Mouse (Mus musculus): Measurements from ENCODE around the gene Sbk3.
A peak's percentile ranks its signal among the peaks of the same experiment; 100 is the strongest.

Gene Sbk3

DNA sequence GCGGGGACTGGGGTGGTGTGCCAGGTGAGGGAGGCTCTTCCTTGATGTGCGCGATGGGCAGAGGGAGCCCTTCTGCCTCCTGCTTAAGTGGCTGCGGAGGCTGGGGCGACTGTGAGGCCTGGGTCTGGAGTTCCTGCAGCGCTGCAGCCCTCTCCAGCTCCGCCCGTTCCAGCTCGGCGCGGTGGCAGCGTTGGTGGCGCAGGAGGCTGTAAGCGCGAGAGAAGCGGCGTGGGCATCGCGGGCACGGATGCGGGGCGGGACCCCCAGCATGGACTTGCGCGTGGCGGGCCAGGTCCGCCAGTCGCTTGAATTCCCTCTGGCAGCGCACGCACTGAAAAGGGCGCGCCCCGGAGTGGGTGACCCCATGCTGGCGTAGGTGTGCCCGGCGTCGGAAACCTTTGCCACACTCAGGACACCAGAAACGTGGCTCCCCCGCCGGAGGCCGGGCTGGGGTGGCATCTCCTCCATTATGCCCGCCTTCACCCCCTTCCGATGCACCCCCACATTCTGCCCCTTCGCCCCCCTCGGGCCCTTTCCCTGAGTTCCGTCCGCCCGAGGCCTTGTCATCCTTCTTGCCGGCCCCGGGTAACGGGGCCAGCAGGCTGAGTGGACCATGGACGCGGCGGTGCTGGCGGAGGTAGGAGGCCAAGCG, 22.5 kb upstream of the Sbk3 start:
- no peak for DNase-seq (ENCODE audit: low spot score)

GRCm38 (mm10) chr7:4988250-4988649, 17.3 kb upstream of the Sbk3 start:
- no peak for DNase-seq (ENCODE audit: low spot score)

- no peak for DNase-seq (ENCODE audit: low spot score)
Observed at GRCm38 (mm10) chr7:4976832-4977231, 5.9 kb upstream of the Sbk3 start.

DNA sequence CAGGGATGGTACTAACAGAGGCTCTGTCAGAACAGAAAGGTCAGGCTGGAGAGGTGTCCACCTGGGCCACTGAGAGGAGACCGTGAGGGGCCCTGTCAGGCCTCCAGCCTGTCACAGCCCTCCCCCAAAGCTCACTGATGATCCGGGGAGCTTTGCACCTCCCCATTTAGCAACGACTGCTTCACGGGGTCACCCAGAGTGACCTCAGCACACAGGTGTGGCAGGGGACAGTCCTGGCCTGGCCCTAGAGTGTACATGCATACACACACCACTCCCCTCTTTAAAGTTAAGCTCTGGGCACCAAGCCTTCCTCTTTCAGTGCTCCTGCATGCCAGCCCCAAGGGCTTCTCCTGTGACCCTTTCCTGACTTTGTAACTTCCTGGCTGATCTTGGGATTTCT, 4.5 kb upstream of the Sbk3 start:
- DNase-seq (ENCODE audit: low spot score), result no peak

GRCm38 (mm10) chr7:4972321-4973047, 1.5 kb upstream of the Sbk3 start:
- no peak for DNase-seq (ENCODE audit: low spot score)

GRCm38 (mm10) chr7:4971710-4972109, 742 bp upstream of the Sbk3 start:
- no peak for DNase-seq (ENCODE audit: low spot score)

DNA sequence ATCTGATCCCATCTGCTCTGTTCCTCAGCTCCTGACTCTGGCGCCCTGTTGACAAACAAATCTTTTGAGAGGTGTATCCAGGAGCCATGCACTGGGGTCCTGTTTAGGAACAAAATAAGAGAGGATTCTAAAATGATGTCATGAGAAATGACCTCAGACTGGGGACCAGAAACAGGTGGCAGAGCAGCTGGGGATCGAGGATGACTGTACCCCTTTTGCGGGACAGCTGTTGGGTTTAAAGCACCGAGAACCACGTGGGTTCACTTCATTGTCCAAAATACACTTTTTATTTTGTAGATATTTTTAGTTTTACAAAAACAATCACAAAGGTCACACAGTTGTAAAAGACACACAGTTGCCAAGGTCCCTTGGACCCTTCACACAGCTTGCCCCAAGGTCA, 6.0 kb downstream of the Sbk3 start:
- no peak for DNase-seq (ENCODE audit: low spot score)

GRCm38 (mm10) chr7:4964272-4964671, 6.7 kb downstream of the Sbk3 start, which contains the start of gene Sbk2:
TSS of gene Sbk2 (minus strand) at chr7:4964406.
- DNase-seq (ENCODE audit: low spot score), result peak; percentile 68

DNA sequence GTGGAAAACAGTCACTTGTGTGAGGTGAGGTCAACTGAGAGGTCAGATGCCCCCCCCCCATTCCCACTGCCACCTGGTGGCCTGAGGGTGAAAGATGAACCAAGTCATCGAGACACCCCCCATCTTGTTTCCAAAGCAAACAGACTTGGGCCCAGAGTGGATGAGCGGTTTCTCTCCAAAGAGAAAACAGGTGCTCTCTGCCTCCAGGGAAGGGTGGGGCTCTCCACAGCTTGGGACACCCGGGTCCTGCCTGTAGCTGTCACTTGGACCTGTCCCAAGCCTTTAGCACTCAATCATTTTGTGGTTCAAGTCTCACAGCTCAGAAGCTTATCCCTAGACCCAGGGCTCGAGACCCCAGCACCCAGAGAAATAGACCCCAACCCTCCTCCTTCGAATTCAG, 7.4 kb downstream of the Sbk3 start:
- DNase-seq (ENCODE audit: low spot score), result no peak

- DNase-seq (ENCODE audit: low spot score), result no peak
Observed at GRCm38 (mm10) chr7:4957361-4957760, 13.6 kb downstream of the Sbk3 start.

DNA sequence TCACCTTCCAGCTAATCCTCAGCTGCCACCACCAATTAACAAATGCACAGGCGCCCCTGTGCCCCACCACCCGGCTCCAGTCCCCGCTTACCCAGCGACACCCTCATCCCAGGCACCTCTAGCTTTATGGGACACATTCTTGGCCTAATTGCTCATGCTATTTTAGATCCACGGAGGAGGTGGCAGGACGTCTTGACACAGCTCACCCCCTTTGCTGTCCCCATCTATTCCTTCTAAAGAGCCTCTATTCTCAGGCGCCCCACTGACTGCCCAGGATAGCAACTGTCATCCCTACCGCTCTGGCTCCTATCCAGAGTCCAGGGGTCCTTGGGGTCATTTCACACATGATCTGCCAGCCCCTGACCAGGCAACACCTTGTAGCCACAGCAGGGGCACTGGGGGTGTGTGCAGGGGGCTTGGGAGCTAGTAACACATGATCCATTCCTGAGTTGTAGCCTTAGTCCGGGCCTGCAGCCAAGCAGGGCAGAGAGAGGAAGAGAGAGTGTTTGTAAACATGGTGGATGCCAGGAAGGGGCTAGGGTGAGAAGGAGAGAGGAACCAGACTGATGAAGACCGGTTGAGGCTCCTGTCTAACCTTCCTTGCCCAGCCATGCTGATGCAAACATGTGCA, 17.0 kb downstream of the Sbk3 start:
- DNase-seq (ENCODE audit: low spot score), result no peak

DNA sequence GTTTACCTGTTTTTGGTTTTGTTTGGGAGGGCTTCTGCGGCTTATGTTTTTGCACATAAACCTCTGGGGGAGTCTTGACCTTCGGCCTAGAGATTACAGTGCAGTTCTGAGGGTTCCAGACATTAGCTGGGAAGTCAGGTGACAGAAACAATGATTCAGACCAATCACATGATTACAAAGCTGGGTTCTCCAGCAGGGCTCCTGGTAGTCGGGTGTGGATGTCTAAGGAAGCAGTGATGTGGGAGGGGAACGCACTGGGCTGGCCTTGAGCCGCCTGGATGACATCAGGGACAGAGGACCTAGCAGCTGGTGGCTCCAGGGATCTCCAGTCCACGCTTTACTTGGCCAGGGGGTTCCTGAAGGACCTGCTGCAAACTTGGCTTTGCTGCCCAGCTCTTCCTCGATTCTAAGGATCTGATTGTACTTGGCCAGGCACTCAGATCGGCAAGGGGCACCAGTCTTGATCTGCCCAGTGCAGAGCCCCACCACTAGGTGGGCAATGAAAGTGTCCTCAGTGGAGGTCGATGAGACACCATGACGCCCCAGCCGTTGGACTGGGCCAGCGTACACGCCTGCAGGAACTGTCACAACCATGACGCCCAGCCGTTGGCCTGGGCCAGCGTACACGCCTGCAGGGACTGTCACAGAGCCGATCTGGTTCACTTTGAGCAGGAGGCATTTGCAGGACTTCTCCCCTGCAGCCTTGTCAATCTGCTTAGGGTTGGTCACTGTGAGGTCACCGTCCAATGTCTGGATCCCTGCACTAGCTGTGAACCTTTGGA, 20.2 kb downstream of the Sbk3 start:
- DNase-seq (ENCODE audit: low spot score), result no peak

DNA sequence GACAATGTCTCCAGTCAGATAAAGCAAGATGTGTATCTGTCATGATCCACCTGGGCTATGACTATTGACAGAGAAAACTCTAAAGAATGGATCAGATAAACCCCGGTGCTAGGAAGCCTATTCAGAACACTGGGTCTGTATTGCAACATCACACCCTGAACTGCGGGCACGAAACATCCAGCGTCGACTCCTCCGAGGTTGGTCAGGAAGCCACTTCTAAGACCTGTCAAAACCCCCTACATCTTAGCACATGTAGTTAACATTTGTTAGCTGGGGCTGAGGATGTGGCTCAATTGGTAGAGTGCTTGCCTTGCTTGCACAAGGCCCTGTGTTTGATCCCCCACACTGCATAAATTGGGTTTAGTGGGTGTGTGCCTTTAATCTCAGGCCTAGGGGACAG, 22.6 kb downstream of the Sbk3 start:
- DNase-seq (ENCODE audit: low spot score), result no peak

DNA sequence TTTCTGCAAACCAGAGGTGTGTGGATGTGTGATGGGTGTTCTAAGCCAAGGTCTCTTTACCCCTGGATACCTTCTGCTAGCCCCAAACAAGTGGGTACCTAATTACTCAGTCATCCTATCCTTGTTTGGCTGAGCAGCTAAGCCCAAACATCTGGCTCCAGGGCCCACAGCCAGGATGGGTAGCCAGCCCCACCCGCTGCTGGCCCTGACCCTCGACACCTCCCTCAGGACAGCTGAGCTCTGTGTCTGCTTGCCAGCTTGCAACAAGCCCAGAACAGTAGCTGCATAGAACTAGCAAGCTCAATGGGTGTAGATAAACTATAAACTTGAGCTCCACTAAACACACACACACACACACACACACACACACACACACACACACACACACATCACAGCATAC, 23.1 kb downstream of the Sbk3 start:
- DNase-seq (ENCODE audit: low spot score), result peak; percentile 72

GRCm38 (mm10) chr7:4943223-4943815, 27.6 kb downstream of the Sbk3 start:
- peak; percentile 82 for DNase-seq (ENCODE audit: low spot score)

DNA sequence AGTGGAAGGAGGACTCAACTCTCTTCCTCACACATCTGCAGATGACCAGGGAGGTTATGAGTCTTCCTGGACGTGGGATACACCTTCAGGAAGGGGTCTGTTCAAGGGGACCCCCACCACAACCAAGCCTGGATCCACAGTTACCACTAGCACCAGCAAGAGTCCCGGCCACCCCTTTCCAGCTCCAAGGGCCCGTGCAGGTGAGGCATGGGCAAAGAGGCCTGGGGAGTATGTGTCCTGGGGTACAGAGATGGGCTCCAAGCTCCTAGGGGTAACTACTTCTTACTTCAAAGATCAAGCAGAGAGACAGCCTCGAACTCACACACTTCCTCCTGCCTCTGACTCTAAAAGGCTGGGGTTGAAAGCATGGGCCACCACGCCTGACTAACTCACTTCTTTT, 28.3 kb downstream of the Sbk3 start:
- no peak for DNase-seq (ENCODE audit: low spot score)

DNA sequence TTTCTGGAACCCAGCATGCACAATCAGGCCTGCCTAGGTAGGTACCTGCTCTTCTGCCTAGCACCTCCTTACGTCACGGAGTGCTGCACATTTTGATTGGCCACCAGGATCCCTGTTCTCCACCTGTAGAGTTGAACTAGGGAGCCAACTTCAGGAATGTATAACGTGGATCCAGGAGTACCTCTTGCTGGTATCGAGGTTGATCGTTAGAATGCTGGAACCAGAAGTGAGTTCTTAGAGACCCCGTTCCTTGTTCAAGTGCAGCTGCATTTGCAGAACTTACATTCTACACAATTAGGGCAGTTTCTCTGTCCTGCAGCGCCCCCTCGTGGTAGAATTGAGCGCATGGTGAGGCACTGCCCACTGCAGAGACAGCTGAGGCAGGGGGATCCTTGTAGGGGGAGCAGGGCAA, 30.9 kb downstream of the Sbk3 start:
- DNase-seq (ENCODE audit: low spot score), result no peak

GRCm38 (mm10) chr7:4938456-4938855, 32.5 kb downstream of the Sbk3 start:
- no peak for DNase-seq (ENCODE audit: low spot score)

DNA sequence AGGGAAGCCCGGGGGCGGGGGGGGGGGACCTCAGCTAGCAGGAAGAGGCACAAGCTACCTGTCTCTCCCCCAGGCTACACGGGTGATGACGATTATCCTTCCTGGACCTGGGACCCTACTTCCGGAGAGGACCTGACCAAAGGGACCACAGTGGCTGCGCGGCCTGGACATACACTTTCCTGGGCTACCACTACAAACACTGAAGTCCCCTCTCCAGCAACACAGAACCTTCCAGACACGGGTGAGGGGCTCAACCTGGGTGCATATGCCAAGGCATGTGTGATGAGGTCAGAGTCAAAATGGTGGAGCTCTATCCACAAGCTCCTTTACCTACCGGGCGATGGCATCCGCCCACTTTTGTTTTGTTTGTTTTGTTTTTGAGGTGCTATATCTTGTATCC, 33.6 kb downstream of the Sbk3 start:
- no peak for DNase-seq (ENCODE audit: low spot score)

DNA sequence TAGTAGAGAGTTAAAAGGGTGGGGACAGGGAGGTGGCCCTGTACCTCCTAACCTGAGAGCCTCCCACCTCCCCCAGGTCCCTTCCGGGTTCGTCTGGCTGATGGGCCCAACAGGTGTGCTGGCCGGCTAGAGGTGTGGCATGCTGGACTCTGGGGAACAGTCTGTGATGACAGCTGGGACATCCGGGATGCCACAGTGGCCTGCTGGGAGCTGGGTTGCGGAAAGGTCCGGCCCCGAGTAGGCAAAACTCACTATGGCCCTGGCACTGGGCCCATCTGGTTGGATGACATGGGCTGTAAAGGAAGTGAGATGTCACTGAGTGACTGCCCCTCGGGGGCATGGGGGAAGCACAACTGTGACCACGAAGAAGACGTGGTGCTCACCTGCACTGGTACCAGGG, 34.1 kb downstream of the Sbk3 start:
- DNase-seq (ENCODE audit: low spot score), result no peak

DNA sequence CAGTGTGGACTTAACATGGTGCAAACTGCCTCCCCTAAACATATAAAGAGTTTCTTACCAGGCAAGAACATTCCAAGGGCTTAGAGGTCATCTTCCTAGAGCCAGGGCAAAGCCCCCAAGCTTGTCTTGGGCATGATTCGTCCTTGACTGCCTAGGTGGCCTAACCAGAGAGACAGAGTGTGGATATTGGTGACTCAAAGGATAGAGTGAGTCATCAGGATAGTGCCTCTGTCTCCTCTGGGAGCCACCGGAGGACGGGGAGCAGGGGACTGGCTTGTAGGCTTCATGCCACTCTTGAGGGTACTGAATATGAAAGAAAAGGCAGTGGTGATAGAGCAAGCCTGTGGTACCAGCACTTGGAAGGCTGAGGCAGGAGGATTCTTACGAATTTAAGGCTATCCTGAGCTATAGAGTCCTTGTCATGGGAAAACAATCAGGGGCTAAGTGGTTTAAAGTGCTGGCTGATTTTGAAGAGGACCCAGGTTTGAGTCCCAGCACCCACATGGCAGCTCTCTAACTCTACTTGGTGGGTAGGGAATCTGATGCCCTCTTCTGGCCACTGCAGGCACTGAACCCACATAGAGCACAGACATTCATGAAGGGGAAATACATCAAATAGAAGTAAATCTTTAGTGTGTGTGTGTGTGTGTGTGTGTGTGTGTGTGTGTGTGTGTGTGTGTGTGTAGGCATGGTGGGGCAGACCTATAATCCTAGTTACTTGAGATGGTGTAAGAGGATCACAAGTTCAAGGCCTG, 36.6 kb downstream of the Sbk3 start:
- no peak for DNase-seq (ENCODE audit: low spot score)

Measured in testis, postnatal 14 days (tissue).